Mouse (Mus musculus): ENCODE results near the gene Ccdc117.
"Not testable (repeated sequence)": the region's sequence is repeated elsewhere in the genome, so short reads cannot be mapped to it uniquely, and the experiment has no call there.

The Ccdc117 gene

DNA sequence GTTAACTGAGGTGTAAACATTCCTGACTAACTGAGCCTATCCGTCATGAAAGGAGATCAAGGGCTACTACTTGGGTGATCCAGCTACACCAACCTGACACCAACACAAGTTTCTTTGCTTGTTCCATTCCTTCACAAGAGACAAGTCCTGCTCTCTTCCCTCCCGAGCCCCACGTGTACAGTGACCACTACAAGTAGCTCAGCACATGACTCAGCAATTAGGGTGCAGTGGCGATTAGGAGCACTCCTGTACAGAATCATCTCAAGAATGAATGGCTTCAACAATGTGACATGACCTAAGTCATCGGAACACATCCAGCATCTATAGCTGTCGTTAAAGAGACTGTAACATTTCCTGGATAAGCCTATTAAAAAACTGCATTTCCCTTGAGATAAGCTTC is 11.3 kb downstream of the Ccdc117 start:
- DNase-seq (ENCODE audit: low spot score) = no peak

DNA sequence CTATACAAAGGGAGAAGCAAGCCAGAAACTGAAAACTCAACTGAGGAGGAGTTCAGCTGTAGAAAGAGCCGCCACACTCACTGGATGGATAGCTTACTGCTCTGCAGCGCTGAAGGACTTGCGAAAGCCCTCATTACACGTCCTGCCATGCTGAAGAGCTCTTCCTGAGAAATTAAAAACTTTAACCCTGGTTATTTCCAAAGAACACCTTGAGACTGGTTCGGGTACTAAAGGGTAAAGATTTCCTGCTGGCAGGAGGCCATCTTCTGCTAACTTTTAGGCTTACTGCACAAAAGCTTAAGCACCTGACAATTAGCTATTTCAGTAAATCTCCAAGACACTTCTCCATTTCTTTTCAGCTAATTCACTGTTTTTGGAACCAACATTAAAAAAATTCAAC is 11.8 kb downstream of the Ccdc117 start:
- DNase-seq (ENCODE audit: low spot score) = no peak

DNA sequence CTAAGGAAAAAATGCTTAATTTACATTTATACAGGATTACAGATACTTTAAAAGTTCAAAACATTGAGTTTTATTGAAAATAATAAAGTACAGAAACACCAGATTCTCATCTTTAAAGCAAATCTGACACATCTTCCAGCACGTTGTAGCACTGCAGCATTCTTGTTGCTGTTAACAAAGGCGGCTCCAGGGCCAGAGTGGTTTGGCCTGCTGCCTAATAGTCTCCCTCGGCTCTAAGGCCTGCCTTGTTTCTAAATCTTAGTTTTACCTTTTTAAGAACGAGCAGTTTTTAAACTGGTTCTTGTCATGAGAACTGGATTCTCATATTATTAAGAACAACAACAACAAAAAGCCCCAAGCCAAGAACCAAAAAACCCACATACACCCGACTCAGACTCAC is 13.1 kb downstream of the Ccdc117 start:
- no peak for DNase-seq (ENCODE audit: low spot score)

DNA sequence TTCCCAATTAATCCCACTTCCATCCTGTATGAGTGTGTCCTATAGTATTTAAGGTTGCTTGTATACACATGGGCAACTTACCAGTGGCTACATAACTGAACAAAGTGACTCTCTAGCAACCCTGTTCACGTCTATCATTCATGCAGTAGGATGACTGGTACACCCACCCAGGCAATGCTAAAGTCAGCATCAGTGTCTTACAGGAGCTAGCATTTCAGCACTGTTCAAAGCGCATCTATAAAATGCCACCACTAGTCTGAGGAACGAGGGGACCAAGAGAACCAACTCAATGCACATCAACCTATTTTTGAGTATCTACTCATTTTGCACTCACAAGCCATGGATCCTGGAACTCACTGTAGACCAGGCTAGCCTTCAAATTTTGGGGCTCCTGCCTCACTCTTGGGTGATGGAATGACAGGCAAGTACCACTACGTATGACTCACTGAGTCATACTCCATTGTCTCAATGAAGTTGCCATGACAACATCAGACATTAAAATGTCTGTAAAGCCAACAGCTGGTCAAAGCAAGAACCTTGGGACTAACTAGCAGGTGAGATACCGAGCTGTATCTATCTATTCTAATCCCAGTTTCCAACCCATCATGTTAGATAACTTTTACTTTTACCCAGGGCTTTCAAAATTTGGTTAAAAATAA is 14.0 kb downstream of the Ccdc117 start:
- DNase-seq (ENCODE audit: low spot score) = no peak

DNA sequence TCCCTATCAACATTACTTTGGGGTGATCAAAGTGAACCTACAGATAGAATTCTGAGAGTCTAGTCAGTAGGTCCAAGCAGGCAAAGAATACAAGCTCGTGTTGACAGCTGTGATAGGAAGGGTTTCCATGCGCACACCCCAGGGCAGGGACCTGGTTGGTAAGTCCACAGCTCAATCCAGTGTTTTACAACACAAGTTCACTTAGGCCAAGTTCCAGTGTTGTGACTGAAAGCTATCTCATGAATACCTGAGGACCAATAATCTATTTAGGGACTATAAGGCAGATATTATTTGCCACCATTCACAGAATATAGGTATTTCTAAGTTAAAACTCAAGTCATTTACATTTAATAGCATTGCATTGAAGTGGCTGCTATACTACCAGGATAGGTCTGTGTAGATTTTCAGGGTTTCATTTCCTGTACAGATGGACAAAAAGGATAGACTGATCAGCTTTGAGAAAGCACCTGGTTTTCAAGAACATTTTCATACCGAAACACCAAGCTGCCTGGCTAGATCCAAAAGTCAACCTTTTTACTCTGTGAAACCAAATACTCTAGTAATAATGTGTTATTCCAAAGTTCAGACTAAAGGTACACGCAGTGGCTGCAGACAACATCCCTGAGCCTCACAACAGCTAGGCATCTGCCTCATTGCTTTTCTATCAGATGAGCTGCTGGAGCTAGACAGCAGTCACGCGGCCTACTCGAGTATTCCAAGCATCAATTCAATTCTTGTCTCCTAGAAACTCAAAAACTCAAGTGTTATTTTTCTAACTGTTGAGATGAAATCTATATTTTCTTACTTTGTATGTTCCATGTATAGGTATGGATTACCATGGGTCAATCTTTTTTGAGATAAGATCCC is 15.2 kb downstream of the Ccdc117 start:
- DNase-seq (ENCODE audit: low spot score) = no peak

DNA sequence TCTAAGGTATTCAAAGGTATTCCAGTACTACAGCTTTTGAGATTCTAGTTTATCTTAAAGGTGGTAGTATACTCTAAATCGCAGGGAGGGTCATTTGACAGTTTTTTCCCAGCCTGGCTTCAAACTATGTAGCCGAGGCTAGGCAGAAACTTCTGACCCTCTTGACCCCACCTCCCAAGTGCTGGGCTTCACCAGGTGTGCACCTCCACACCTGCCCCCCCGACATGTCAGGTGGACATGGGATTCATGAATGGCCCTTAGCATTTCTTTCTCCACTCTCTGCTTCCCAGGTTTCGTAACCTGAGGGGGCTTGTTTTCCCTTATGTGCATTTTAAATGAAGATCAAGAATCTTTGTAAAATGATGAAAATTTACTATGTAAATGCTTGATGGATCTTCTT is 16.6 kb downstream of the Ccdc117 start:
- no peak for DNase-seq (ENCODE audit: low spot score)

DNA sequence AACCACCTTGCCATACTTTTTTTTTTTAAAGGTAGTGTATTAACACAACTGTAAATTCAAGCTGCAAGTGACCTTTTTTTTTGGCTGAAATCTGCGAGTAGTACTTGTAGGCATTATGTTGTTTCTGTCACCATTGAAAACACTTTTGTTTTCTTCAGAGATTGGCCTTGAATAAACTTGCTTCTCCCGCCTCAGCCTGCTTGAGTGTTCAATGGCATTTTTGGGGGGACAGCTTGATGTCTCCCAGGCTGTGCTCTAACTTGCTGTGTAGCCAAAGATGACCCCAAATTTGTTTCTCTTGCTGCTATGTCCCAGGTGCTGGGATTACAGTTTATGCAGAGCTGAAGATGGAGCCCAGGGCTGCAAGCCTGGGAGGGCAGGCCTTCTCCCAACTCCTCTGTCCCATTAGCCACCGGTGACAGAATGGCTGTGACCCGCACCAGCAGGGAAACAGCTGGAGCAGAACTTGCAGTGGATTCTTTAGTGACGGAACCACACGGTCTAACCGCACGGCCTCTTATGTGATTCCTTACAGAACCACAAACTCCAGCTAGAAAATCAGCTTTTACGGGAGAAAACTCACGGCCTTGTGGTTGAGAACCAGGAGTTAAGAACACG is 19.1 kb downstream of the Ccdc117 start:
- DNase-seq (ENCODE audit: low spot score) = no peak

DNA sequence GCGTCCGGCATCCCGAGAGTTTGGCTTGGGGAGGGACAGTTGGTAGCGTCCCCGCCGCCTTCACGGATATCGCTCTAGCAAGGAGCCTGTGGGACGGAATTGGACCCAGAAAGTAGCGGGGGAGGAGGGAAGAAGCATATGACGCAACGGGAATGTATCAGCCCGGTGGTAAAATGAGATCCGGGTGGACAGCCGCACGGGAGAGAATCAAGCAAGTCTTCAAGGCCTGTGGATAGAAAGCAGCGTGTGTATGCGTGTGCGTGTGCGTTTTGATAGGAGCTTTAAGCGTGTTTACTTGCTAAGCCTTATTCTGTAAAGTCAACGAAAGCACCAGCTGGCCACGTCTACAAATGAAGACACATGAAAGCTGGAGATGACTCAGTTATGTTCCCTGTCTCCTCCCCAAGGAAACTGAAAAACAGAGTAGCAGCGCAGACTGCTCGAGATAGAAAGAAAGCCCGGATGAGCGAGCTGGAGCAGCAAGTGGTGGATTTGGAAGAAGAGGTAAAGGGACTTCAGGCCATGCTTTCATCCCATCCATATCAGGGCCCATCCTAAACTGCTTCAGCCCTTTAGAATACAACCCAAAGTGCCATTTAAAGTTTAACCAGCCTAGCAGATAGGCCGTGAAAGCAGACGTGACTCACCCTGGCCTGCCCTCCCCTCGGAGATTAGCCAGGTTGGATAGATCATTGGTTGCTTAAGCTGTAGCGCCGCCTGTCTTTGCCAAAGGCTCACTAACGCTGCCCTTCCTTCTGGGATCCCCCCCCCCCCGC is 20.3 kb downstream of the Ccdc117 start:
- peak; percentile 29 for DNase-seq (ENCODE audit: low spot score)

DNA sequence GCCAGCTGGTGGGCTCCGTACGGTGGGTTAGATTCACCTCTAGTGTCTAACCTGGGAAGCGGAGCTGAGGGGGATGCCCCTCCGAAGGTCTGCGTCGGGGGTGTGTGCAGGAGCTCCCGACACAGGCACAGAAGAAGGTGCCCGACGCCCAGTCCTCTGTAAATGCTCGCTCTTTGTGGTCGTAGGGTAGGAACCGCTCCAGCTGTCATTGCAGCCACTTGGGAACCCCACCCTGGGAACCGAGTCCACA is 20.8 kb downstream of the Ccdc117 start:
- no peak for DNase-seq (ENCODE audit: low spot score)

DNA sequence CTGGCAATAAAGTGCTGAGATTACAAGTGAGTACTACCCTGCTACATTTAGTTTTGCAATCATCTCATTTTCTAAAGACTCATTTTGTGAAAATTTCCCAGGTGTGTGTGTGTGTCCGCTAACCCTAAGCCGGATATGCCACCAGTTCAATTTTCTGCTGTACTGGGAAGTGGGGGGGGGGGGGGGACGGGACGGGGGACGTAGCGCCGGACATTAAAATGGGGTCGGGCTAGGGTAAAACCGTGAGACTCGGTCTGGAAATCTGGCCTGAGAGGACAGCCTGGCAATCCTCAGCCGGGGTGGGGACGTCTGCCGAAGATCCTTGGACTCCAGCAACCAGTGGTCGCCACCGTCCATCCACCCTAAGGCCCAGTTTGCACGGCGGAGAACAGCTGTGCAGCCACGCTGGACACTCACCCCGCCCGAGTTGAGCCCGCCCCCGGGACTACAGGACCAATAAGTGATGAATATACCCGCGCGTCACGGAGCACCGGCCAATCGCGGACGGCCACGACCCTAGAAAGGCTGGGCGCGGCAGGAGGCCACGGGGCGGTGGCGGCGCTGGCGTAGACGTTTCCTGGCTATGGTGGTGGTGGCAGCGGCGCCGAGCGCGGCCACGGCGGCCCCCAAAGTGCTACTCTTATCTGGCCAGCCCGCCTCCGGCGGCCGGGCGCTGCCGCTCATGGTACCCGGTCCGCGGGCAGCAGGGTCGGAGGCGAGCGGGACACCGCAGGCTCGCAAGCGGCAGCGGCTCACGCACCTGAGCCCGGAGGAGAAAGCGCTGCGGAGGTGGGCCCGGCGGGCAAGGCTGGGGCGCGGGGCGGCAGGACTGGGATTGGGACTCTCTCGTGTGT is 21.3 kb downstream of the Ccdc117 start, which contains the start of gene Xbp1:
Xbp1 (plus strand) TSS at position 248 of the 854 bp plus-strand sequence.
- DNase-seq (ENCODE audit: low spot score) = peak; percentile 98

DNA sequence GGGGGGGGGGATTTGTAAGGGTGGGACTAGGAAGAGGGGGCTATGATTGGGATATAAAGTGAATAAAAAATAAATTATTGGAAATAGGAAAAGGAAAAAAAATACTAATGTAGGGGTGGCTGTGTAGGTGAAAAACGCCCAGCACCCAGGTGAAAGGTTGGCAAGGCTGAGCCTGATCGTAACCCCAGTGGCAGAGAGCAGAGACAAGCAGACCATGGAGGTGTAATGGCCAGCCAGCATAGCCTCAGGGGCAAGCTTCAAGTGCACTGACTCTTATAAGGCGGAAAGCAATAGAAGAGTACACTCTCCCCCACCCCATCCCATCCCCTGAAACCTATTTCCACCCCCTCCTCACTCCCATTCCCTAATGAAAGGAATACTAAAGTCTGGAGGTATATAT is 22.3 kb downstream of the Ccdc117 start:
- DNase-seq (ENCODE audit: low spot score) = no peak

DNA sequence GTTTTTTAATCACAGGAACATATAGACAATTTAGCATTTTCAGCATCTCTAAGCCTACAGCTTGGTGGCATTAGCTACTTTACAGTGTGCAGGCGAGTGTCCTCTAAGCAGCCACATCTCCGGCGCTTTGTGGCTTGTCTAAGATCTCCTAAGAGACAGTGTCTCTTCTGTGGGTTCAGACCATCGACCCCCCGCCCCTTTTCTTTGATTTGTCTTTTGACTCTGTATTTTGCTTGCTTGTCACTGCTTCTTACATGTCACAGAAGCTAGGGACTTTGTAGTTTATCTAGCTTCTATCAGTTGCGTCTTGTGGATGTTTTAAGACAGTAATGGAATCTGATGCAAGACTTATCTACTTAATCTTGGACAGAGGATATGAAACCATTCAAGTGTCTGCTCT is 24.6 kb downstream of the Ccdc117 start:
- DNase-seq (ENCODE audit: low spot score) = no peak

DNA sequence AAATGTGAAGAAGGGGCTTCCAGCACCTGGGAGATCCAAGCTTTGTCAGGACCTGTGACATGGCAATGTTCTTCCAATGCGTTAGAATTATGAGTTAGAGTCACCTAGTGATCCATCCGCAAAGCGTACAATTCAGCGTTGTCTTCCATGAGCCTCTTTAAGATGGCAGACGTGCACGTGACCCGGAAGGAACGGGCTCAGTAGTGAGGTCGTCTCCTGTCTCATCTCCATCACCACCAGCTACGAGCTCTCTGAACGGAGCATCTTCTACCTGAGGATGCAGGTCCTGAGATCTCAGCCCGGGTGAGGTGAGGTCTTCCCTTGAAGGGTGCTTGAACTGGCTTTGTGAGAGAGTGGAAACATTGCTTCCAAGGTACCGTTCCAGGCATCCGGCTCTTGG is 25.4 kb downstream of the Ccdc117 start:
- no peak for DNase-seq (ENCODE audit: low spot score)

DNA sequence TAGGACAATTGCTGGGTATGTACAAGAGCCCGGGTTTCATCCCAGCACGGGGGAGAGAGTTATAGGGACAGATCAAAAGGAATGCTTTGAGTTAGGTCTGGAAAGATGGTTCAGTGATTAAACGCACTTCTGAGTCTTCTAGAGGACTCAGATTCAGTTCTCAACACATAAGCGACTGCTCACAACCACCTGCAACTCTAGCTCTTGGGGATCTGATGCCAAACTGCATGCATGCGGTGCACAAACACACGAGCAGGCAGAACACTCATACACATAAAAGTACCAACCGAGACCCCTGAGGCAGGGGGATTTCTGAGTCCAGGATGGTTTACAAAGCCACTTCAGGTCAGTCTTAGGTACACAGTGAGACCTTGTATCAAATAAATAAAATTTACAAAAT is 25.8 kb downstream of the Ccdc117 start:
- DNase-seq (ENCODE audit: low spot score) = no peak

DNA sequence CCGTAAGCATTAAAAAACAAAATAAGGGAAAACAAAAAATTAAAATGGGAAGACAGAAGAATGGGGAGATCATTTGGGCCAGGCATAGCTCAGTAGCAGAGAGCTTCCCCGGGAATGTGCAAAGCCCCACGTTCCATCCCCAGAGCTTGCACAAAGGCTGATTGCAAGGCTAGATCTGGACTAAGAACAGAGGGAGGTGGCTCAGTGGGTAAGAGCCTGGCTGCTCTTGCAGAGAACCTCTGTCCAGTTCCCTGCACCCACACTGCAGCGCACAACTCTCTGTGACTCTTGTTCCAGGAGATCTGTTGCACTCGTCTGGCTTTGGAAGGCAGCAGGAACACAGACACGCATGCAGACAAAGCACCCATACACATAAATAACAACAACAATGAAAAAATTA is 26.3 kb downstream of the Ccdc117 start:
- DNase-seq (ENCODE audit: low spot score) = no peak

DNA sequence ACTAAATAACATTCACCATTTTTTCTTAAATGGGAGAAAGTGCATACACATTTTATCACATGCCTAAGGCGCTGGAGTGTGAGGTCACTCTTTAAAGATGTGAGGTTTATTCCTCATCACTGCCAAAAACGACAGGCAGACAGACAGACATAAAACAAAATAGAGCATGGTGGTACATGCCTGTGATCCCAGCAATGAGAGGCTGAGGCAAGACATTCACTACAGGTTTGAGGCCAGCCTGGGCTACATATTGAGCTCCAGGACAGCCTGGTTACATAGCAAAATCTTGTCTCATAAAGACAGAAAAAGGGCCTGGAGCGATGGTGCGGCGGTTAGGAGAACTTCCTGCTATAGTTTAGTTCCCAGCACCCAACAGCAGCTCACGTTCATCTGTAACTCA is 26.8 kb downstream of the Ccdc117 start:
- DNase-seq (ENCODE audit: low spot score) = no peak

DNA sequence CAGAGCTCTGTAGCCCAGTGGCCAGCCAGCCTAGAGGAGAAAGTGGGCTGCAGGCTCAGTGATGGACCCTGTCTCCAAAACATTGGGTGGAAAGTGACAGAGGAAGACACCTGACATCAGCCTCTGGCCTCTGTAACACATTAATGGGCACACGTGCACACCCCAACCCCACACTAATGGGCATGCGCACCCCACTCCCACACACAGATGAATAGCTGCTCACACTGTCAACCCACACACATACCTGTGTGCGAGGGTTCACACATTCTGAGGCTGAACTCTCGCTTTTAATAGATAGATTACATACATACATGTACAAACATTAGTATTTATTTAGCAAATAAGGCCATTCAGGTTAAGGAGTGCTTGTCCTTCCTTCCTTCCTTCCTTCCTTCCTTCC is 27.9 kb downstream of the Ccdc117 start:
- no peak for DNase-seq (ENCODE audit: low spot score)

DNA sequence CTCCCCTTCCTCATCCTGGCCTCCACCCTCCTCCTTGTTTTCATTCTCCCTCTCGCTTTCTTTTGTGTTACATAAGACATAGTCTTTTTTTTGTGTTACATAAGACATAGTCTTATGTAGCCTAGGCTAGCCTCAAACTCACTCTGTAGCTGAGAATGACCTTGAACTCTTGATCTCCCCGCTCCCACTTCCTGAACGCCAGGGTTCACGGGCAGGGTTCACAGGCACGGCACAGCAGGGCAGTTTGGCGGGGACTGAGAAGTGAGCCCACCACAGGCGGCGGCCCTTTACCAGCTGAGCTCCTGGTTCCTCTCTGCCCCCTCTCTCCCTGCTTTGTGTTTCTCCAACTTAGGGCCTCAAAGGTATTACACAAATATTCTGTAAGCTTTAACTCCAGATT is 29.0 kb downstream of the Ccdc117 start:
- no peak for DNase-seq (ENCODE audit: low spot score)

DNA sequence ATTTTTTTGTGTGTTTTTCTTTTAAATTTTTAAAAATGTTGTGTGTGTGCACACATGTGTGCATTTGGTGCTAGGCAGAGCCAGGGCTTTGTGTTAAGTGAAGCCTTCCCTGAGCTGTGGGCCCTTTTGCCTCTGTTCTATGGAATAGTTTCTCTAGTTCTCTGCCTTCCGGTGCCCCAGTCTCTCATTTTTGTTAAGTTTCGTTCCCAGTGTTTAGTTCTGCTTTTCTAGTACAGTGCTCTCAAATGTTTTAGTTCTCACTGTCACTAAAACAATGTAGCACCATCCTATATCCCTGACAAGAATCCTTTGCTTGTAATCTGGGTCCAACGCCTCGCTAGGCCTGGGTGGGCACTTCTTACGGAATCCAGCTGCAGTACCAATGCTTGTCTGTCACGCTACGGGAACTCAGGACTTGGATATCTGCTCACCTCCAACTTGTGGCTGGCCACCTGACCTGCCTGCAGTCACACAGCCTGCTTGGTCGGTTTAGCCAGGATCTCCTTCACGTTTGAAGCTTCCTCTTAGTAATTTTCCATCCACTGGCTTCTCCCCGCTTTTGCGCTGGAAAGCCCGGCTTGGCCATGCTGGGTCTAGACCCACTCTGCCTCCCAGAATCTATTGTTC is 29.8 kb downstream of the Ccdc117 start:
- DNase-seq (ENCODE audit: low spot score) = no peak

DNA sequence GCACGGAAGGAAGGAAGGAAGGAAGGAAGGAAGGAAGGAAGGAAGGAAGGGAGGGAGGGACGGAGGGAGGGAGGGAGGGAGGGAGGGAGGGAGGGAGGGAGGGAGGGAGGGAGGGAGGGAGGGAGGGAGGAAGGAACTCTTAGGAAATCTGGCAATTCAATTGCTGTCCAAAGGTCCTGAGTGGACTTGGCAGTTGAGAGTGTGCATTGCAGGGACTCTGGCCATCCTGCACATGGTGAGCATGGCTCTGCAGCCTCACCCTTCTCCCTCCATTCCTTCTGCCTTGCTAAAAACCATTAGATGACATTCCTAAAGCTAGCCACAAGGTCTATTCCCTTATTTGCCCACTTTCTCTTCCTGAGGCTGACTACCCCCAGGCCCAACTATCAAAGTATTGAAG is 31.3 kb downstream of the Ccdc117 start:
- not testable (repeated sequence) for DNase-seq (ENCODE audit: low spot score)

DNA sequence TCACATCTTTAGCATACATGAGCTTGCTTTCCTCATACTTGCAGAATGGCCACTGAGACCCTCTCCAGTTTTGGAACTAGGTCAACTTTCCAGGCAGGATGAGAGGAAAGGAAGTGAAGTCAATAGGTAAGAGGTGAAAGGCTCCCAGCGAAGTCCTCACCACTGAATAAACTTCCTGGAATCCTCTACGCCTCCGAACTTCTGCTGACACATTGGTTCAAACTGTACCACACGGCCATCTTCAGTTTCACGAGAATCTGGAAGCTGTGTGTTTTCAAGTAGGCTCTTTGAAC is 31.9 kb downstream of the Ccdc117 start:
- no peak for DNase-seq (ENCODE audit: low spot score)
